Mouse (Mus musculus): Measurements from ENCODE around the gene Adamts15. TPM values are rescaled to one million over a fixed set of nuclear protein-coding genes. Genes with fewer than 3 reads are reported as not detected.

Adamts15 gene
- polyA plus RNA-seq, 1 experiment from 2014 or later = 9.0 TPM

- Histone ChIP-seq H3K4me1 (ENCODE audit: control insufficient read depth, insufficient read depth, low read length) (no peaks in the 10 kb centered on the region), H3K36me3 (ENCODE audit: control insufficient read depth, insufficient read depth, low read length) (no peaks in the 10 kb centered on the region), H3K4me2 (ENCODE audit: low read length) (no peak overlapping the region), H3K4me3 (ENCODE audit: low read depth, low read length) (no peak overlapping the region), H3K27ac (ENCODE audit: low read length) (no peak overlapping the region), H3K9ac (ENCODE audit: low read depth, low read length) (no peak overlapping the region), H3K27me3 (ENCODE audit: control insufficient read depth, insufficient read depth, low read depth, low read length) (no peaks in the 10 kb centered on the region), H3K9me3 (replicated peaks; ENCODE audit: control insufficient read depth, low read length, poor library complexity, severe bottlenecking) (no peaks in the 10 kb centered on the region)
- no peak for ATAC-seq
- 87% methylated on average over 7 of the region's 7 CpGs for WGBS
Observed at GRCm38 (mm10) chr9:30879248-30879946, 42.9 kb downstream of the Adamts15 start.

- H3K9ac ChIP-seq (ENCODE audit: low read depth, low read length) = no peak overlapping the region
- H3K4me3 ChIP-seq (ENCODE audit: low read depth, low read length) = no peak overlapping the region
- H3K36me3 ChIP-seq (ENCODE audit: control insufficient read depth, insufficient read depth, low read length) = no peaks in the 10 kb centered on the region
- no peak overlapping the region for H3K27ac ChIP-seq (ENCODE audit: low read length)
- 75% methylated on average over 3 of the region's 3 CpGs for whole genome bisulfite sequencing
- no peaks in the 10 kb centered on the region for H3K27me3 ChIP-seq (ENCODE audit: control insufficient read depth, insufficient read depth, low read depth, low read length)
- ATAC-seq = no peak
- H3K4me2 ChIP-seq (ENCODE audit: low read length) = no peak overlapping the region
- no peaks in the 10 kb centered on the region for H3K4me1 ChIP-seq (ENCODE audit: control insufficient read depth, insufficient read depth, low read length)
- H3K9me3 ChIP-seq (replicated peaks; ENCODE audit: control insufficient read depth, low read length, poor library complexity, severe bottlenecking) = no peaks in the 10 kb centered on the region
Observed at GRCm38 (mm10) chr9:30876552-30876951, 45.7 kb downstream of the Adamts15 start.

- Histone ChIP-seq H3K27me3 (ENCODE audit: control insufficient read depth, insufficient read depth, low read depth, low read length) (no peaks in the 10 kb centered on the region), H3K9ac (ENCODE audit: low read depth, low read length) (no peak overlapping the region), H3K9me3 (replicated peaks; ENCODE audit: control insufficient read depth, low read length, poor library complexity, severe bottlenecking) (no peaks in the 10 kb centered on the region), H3K4me2 (ENCODE audit: low read length) (no peak overlapping the region), H3K4me3 (ENCODE audit: low read depth, low read length) (no peak overlapping the region), H3K36me3 (ENCODE audit: control insufficient read depth, insufficient read depth, low read length) (no peaks in the 10 kb centered on the region), H3K4me1 (ENCODE audit: control insufficient read depth, insufficient read depth, low read length) (no peaks in the 10 kb centered on the region), H3K27ac (ENCODE audit: low read length) (no peak overlapping the region)
- no peak for ATAC-seq
- WGBS = 91% methylated on average over 2 of the region's 2 CpGs
Observed at GRCm38 (mm10) chr9:30855837-30856236, 66.4 kb downstream of the Adamts15 start.

- H3K36me3 ChIP-seq (ENCODE audit: control insufficient read depth, insufficient read depth, low read length) = no peaks in the 10 kb centered on the region
- no peaks in the 10 kb centered on the region for H3K9me3 ChIP-seq (replicated peaks; ENCODE audit: control insufficient read depth, low read length, poor library complexity, severe bottlenecking)
- H3K9ac ChIP-seq (ENCODE audit: low read depth, low read length) = no peak overlapping the region
- no peaks in the 10 kb centered on the region for H3K27me3 ChIP-seq (ENCODE audit: control insufficient read depth, insufficient read depth, low read depth, low read length)
- ATAC-seq = no peak
- H3K4me1 ChIP-seq (ENCODE audit: control insufficient read depth, insufficient read depth, low read length) = no peaks in the 10 kb centered on the region
- H3K4me2 ChIP-seq (ENCODE audit: low read length) = no peak overlapping the region
- 77% methylated on average over 2 of the region's 2 CpGs for WGBS
- no peak overlapping the region for H3K4me3 ChIP-seq (ENCODE audit: low read depth, low read length)
- no peak overlapping the region for H3K27ac ChIP-seq (ENCODE audit: low read length)
Observed at GRCm38 (mm10) chr9:30851841-30852240, 70.4 kb downstream of the Adamts15 start.

GRCm38 (mm10) chr9:30849951-30850350, 72.3 kb downstream of the Adamts15 start:
- Histone ChIP-seq H3K9ac (ENCODE audit: low read depth, low read length) (no peak overlapping the region), H3K4me2 (ENCODE audit: low read length) (no peak overlapping the region), H3K27ac (ENCODE audit: low read length) (no peak overlapping the region), H3K9me3 (replicated peaks; ENCODE audit: control insufficient read depth, low read length, poor library complexity, severe bottlenecking) (no peaks in the 10 kb centered on the region), H3K4me3 (ENCODE audit: low read depth, low read length) (no peak overlapping the region), H3K27me3 (ENCODE audit: control insufficient read depth, insufficient read depth, low read depth, low read length) (no peaks in the 10 kb centered on the region), H3K36me3 (ENCODE audit: control insufficient read depth, insufficient read depth, low read length) (no peaks in the 10 kb centered on the region), H3K4me1 (ENCODE audit: control insufficient read depth, insufficient read depth, low read length) (peaks cover 2% of the 10 kb centered on the region; the same call in 1 of the 2 replicates)
- no peak for ATAC-seq
- WGBS = 96% methylated on average over 4 of the region's 4 CpGs

GRCm38 (mm10) chr9:30849444-30849843, 72.8 kb downstream of the Adamts15 start:
- Histone ChIP-seq H3K36me3 (ENCODE audit: control insufficient read depth, insufficient read depth, low read length) (no peaks in the 10 kb centered on the region), H3K27ac (ENCODE audit: low read length) (no peak overlapping the region), H3K27me3 (ENCODE audit: control insufficient read depth, insufficient read depth, low read depth, low read length) (no peaks in the 10 kb centered on the region), H3K4me3 (ENCODE audit: low read depth, low read length) (no peak overlapping the region), H3K9me3 (replicated peaks; ENCODE audit: control insufficient read depth, low read length, poor library complexity, severe bottlenecking) (no peaks in the 10 kb centered on the region), H3K4me2 (ENCODE audit: low read length) (no peak overlapping the region), H3K4me1 (ENCODE audit: control insufficient read depth, insufficient read depth, low read length) (peaks cover 2% of the 10 kb centered on the region; the same call in 1 of the 2 replicates), H3K9ac (ENCODE audit: low read depth, low read length) (no peak overlapping the region)
- ATAC-seq = no peak
- WGBS = 93% methylated on average over 8 of the region's 8 CpGs

Other genes with a start within 250 kb of the Adamts15 start
- gene Adamts8, start 20.1 kb upstream of the Adamts15 start, polyA plus RNA-seq (2015; fragmentation: Nextera tagmentation; extraction: Ambion mirVana) = 1.1 and 2.2 TPM in 2 replicates
- 3.6 and 4.1 TPM in 2 replicates for gene Zbtb44, start 108.2 kb upstream of the Adamts15 start, polyA plus RNA-seq (2015; fragmentation: Nextera tagmentation; extraction: Ambion mirVana)
- 0.96 and 1.3 TPM in 2 replicates for gene St14, start 209.4 kb upstream of the Adamts15 start, polyA plus RNA-seq (2015; fragmentation: Nextera tagmentation; extraction: Ambion mirVana)

All from midbrain, embryonic 16.5 days (tissue).